Mouse (Mus musculus) lung, adult 2 months (tissue): ENCODE results near the gene Lgi2. TPM values are rescaled to one million over a fixed set of nuclear protein-coding genes. Genes with fewer than 3 reads are reported as not detected.

Experiments used
- DNase-seq: peaks from one replicate; pipeline ENCODE4 v3.0.0; 2022
- H3K4me1 ChIP-seq: fragments of 200-500 bp; 2 replicates; pipeline ENCODE4 v1.6.1; 2011; ENCODE audit warnings: low read length; ENCODE audit not compliant: control insufficient read depth, insufficient read depth
- H3K4me3 ChIP-seq: fragments of 200-500 bp; replicated peaks from 2 replicates; pipeline ENCODE3; 2011; ENCODE audit warnings: low read depth, mild to moderate bottlenecking, control low read depth, low read length; ENCODE audit errors: extremely low read depth
- CTCF ChIP-seq: fragments of 200-500 bp; IDR thresholded peaks from 2 replicates; pipeline ENCODE4 v1.5.1; 2011; ENCODE audit warnings: mild to moderate bottlenecking, low read length, control low read depth; ENCODE audit not compliant: insufficient read depth
- POLR2A ChIP-seq: fragments of 200-500 bp; IDR thresholded peaks from 2 replicates; pipeline ENCODE4 v1.6.1; 2011; ENCODE audit warnings: low read depth, mild to moderate bottlenecking, control low read depth, low read length, borderline replicate concordance; ENCODE audit errors: extremely low read depth
- WGBS: fragments of 180-500 bp; shearing (Covaris S2); methylation state at CpG from one replicate; pipeline ENCODE4 v1.1.7; 2018; 5-methylcytosine and 5-hydroxymethylcytosine counted together
- polyA plus RNA-seq: library from polyadenylated mRNA; depleted of rRNA; stranded (reverse); fragments of >200 nt; gene quantifications from 2 replicates; pipeline ENCODE4 v1.2.3, GENCODE M21; 2012; rRNA removed

The Lgi2 gene
- polyA plus RNA-seq, result 1.6 and 2.0 TPM in 2 replicates

DNA sequence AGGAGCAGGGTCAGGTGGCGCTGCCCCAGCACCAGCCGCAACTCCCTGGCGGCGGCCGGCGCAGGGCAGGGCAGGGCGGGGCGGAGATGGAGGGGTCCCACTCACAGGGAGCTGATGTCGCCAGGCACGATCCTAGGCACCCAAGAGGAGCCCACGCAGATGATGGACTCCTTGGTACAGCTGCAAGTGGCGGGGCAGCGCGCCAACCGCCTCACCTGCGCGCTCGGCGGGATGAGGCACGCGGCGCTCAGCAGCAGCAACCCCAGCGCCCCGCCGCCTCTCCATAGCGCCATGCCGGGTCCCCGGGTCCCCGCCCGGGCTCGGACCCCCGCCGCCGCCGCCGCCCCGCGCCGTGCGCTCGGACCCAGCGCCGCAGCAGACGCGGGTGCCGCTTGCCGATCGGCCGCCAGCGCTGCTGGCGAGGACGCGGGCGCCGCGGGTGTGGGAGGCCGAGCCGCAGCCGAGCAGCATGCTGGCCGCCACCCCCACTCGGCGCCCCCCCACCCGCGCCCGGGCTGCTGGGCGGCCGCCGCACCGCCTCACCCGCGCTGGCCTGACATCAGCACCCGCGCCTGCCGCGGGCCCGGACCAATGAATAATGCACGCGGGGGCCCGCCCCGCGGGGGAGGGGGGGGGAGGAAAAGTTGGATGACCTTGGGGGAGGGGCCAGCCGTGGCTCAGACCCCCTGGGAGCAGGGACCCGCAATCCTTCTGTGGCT lies at the start of gene Lgi2:
Gene Lgi2 (minus strand): TSS at position 650 of the 719 bp plus-strand sequence.
- no peak for DNase-seq
- 1% methylated on average over 83 of the region's 83 CpGs for WGBS

DNA sequence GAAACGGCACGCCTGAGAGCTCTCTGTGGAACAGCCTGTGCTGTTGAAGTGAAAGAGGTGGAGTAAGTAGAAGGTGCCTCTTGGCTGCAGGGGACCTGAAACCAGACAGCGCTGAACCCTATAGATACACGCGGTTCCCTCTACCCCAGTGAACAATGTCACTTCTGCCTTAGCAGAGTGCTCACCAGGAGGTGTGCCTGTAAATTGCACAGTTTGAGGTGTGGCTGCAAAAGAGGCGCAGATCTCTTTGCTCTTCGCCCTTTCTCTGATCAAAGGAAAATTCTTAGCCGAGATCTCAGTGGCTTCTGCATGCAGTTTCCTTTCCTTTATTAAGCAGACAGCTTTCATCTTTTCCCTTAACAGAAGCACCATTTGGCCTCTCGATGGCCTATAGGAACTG lies 49.2 kb upstream of the Lgi2 start:
- Histone ChIP-seq H3K4me3 (no peak overlapping the region), H3K4me1 (0 out of 2 replicates have a peak, but pooled peaks cover 2% of the 10 kb centered on the region)
- WGBS, result 69% methylated on average over 9 of the region's 9 CpGs
- DNase-seq, result no peak
- no peak for TF ChIP-seq CTCF
- no peak for TF ChIP-seq POLR2A

More for the DNA sequence above, at the start of gene Lgi2:
- Histone ChIP-seq H3K4me1 (no peaks in the 10 kb centered on the region), H3K4me3 (peak within 1 kb of the TSS; percentile 32)
- TF ChIP-seq CTCF (no peak), POLR2A (no peak)

DNA sequence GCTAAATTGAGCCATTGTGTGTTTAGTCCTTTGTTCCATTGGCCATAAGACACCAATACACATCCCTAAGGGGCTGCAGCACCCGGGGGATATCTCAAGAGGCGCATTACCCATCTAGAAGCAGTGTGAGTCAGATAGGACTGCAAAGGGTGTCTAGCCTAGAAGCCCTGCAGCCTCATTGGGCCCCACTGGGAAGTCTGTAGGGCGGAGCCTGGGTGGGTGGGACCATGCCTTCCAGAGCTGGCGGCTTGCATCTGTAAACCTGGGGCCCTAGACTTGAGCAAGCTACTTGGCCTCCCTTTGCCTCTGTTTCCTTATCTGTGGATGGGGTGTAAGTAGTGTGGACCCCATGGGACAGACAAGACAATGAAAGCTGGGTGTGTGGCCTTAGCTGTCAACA lies 48.4 kb upstream of the Lgi2 start:
- H3K4me1 ChIP-seq, result 0 out of 2 replicates have a peak, but pooled peaks cover 2% of the 10 kb centered on the region
- WGBS, result 70% methylated on average over 4 of the region's 4 CpGs
- no peak overlapping the region for H3K4me3 ChIP-seq
- TF ChIP-seq POLR2A (no peak), CTCF (no peak)
- no peak for DNase-seq

DNA sequence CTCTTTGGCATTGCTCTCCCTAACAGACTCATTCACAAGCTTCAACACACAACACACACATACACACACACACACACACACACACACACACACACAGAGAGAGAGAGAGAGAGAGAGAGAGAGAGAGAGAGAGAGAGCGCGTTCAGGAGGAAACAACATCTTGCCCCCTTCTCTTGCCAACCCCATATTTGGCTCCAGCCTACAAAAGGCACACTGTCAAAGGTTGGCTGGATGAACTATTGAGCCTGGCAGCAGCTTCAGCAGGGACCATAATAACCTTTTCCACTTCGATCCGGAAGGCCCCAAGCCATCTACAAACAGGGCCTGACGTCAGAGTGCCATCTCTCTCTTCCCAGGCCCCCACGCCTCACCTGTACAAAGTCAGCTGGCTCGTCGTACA lies 46.5 kb upstream of the Lgi2 start:
- no peak for DNase-seq
- Histone ChIP-seq H3K4me3 (no peak overlapping the region), H3K4me1 (no peaks in the 10 kb centered on the region)
- 78% methylated on average over 8 of the region's 8 CpGs for WGBS
- no peak for TF ChIP-seq POLR2A
- no peak for TF ChIP-seq CTCF

- no peak overlapping the region for H3K4me3 ChIP-seq
- H3K4me1 ChIP-seq, result no peaks in the 10 kb centered on the region
- TF ChIP-seq CTCF (no peak), POLR2A (no peak)
- 59% methylated on average over 10 of the region's 10 CpGs for WGBS
- DNase-seq, result no peak
These were observed 45.1 kb upstream of the Lgi2 start for GRCm38 (mm10) chr5:52611315-52611895.

- Histone ChIP-seq H3K4me1 (no peaks in the 10 kb centered on the region), H3K4me3 (no peak overlapping the region)
- DNase-seq, result no peak
- WGBS, result 78% methylated on average over 4 of the region's 4 CpGs
- TF ChIP-seq POLR2A (no peak), CTCF (no peak)
These were observed 44.0 kb upstream of the Lgi2 start for GRCm38 (mm10) chr5:52610306-52610705.

DNA sequence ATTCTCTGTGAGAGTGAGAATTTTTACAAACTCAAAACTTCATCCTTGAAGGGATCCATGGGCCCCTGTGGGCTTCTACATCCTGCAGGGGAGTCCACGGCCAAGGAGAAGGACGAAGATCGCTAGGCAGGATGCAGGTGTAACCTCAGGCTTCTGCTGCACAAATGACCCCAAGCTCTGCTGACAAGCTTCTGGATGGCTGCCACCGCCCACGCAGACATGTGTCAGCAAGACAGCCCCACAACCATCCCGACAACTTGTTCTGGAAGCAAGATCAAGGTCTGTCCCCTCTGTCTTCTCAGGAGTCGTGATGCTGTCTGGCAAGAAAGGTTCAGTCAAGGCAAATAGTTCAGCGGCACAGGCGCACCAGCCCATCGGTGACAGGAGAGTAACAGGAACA lies 43.4 kb upstream of the Lgi2 start:
- WGBS, result 45% methylated on average over 10 of the region's 10 CpGs
- no peaks in the 10 kb centered on the region for H3K4me1 ChIP-seq
- TF ChIP-seq POLR2A (no peak), CTCF (no peak)
- DNase-seq, result no peak
- H3K4me3 ChIP-seq, result no peak overlapping the region

DNA sequence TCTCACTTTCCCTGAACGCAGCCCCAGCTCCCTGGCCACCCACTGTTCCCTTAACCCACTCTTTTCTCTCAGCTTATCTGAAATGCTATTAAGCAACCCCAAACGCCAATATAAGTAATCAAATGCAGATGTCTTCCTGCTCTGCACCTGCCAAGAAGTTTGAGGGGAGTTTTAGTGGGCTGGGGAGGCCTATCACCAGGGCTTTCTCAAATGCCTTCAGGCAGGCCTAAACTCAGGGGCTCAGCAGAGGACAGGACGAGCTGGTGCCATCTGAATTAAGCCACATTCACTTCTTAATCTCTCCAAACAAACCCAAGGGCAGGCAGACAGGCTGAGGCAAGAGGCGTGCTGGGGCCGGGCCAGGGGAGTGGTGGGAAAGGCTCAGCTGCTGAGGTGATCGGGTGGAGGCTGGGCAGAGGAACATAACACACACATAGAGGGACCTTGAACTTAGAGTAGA lies 38.4 kb upstream of the Lgi2 start:
- Histone ChIP-seq H3K4me3 (no peak overlapping the region), H3K4me1 (no peaks in the 10 kb centered on the region)
- no peak for DNase-seq
- 51% methylated on average over 6 of the region's 6 CpGs for WGBS
- TF ChIP-seq POLR2A (no peak), CTCF (no peak)

DNA sequence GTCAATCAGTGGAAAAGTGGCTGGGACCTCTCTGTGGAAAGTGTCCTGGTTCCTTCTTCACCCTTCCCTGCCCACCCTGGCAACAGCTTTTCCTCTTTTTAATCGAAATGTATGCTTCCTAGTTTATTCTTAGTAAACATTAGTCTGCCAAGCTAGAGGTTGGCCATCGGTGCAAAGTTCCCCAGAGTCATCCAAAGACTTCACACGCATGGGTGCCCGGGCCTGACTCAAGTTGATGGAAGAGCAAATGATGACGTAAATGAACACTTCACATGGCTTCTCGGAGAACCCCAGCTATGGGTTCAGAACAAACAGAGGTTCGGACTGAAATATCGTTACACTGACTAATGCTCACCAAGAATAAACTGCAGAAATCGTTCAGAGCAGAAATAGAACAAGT lies 24.4 kb upstream of the Lgi2 start:
- DNase-seq, result no peak
- no peak for TF ChIP-seq CTCF
- no peak for TF ChIP-seq POLR2A
- Histone ChIP-seq H3K4me3 (no peak overlapping the region), H3K4me1 (no peaks in the 10 kb centered on the region; the same call in none of the 2 replicates)
- 79% methylated on average over 9 of the region's 9 CpGs for WGBS

GRCm38 (mm10) chr5:52588650-52589049 lies 22.4 kb upstream of the Lgi2 start:
- H3K4me1 ChIP-seq, result no peaks in the 10 kb centered on the region; the same call in none of the 2 replicates
- TF ChIP-seq CTCF (no peak), POLR2A (no peak)
- 64% methylated on average over 4 of the region's 4 CpGs for WGBS
- no peak overlapping the region for H3K4me3 ChIP-seq
- no peak for DNase-seq
